Mouse (Mus musculus): ENCODE measurements at regions not wholly inside any gene's neighbourhood (a gene's known extent, or its start where the extent isn't known, plus 50 kb on each side); places are given as distances from the start of the nearest gene placed in this dataset.

GRCm38 (mm10) chr5:50706945-50707663 lies 648.3 kb upstream of the Adgra3 start:
- TF ChIP-seq CTCF (conservative IDR thresholded peaks at IDR 0.05; ENCODE audit: low read length) (no peak), POU5F1 (IDR thresholded peaks at IDR 0.05; ENCODE audit: borderline replicate concordance, low read length) (no peak), NANOG (IDR thresholded peaks at IDR 0.05; ENCODE audit: borderline replicate concordance, low read length) (no peak)
